Mouse (Mus musculus) forebrain, embryonic 14.5 days (tissue): ENCODE data around the gene 4930503B20Rik. TPM values are rescaled to one million over a fixed set of nuclear protein-coding genes. Genes with fewer than 3 reads are reported as not detected.

ENCODE experiments used
- ATAC-seq: fragments of 200-750 bp; cut with Nextera tagmentation; 2 replicates; pipeline ENCODE4 v1.8.0; 2017; ENCODE audit warnings: mild to moderate bottlenecking, moderate library complexity
- DNase-seq: peaks from one replicate; pipeline ENCODE4 v3.0.0-alpha.2; 2015; ENCODE audit warnings: low spot score
- H3K27ac ChIP-seq: fragments of 300-500 bp; sonication (generic); 2 replicates; pipeline ENCODE4 v1.5.1; 2014; ENCODE audit warnings: low read depth, mild to moderate bottlenecking, control low read depth, low read length, moderate library complexity
- H3K27me3 ChIP-seq: fragments of 300-500 bp; sonication (generic); replicated peaks from 2 replicates; pipeline ENCODE4 v1.6.1; 2014; ENCODE audit warnings: low read length, control low read depth, mixed read lengths; ENCODE audit not compliant: control insufficient read depth, insufficient read depth
- H3K36me3 ChIP-seq: fragments of 300-500 bp; sonication (generic); 2 replicates; pipeline ENCODE4 v1.6.1; 2014; ENCODE audit warnings: low read length, control low read depth; ENCODE audit not compliant: control insufficient read depth, insufficient read depth
- H3K4me1 ChIP-seq: fragments of 300-500 bp; sonication (generic); 2 replicates; pipeline ENCODE4 v1.6.1; 2014; ENCODE audit warnings: antibody characterized with exemption, low read length, control low read depth; ENCODE audit not compliant: control insufficient read depth, insufficient read depth
- H3K4me2 ChIP-seq: fragments of 300-500 bp; sonication (generic); 2 replicates; pipeline ENCODE4 v1.6.1; 2014; ENCODE audit warnings: mild to moderate bottlenecking, control low read depth, low read length
- H3K4me3 ChIP-seq: fragments of 300-500 bp; sonication (generic); 2 replicates; pipeline ENCODE4 v1.5.1; 2014; ENCODE audit warnings: low read depth, low read length, control low read depth
- H3K9ac ChIP-seq: fragments of 300-500 bp; sonication (generic); 2 replicates; pipeline ENCODE4 v1.6.1; 2014; ENCODE audit warnings: mild to moderate bottlenecking, low read length, control low read depth, moderate library complexity
- H3K9me3 ChIP-seq: fragments of 300-500 bp; sonication (generic); replicated peaks from 2 replicates; pipeline ENCODE4 v1.6.1; 2016; ENCODE audit warnings: low read length, control low read depth, mixed read lengths; ENCODE audit not compliant: control insufficient read depth
- WGBS: fragments of 180-500 bp; shearing (Covaris S2); extraction: QIAGEN DNeasy Blood & Tissue Kit; methylation state at CpG from one replicate; pipeline ENCODE4 v1.1.7; 2014; 5-methylcytosine and 5-hydroxymethylcytosine counted together
- polyA plus RNA-seq: library from polyadenylated mRNA; unstranded; fragments of >200 nt; fragmentation: Nextera tagmentation; extraction: Ambion mirVana; gene quantifications from 2 replicates; pipeline ENCODE4 v1.2.1, GENCODE M21; 2014

Gene 4930503B20Rik
- polyA plus RNA-seq, 1 experiment from 2014 or later, result not detected

DNA sequence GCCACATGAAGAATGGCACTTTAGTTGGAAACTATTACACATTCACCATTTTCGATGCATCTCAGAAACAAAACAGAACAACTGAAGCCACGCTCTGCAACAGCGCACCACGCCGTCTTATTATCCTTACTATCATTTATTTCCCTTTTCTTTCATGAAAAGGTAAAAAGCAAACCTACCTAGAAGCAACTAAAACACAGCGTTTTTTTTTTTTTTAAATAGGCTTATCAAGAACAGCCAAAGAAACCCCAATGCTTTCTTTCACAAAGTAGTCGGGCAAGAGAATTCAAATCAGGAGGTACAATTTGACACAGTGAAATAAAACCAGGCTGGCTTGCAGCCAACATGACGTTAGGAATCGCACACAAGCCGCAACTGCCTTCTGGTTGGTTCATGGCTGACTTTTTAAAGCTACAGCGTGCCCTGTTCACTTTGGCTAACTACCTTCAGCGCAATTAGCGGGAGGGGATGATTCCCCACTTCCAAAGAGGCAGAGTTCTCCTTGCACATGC, 31.1 kb upstream of the 4930503B20Rik start:
- WGBS, result 25% methylated on average over 13 of the region's 13 CpGs
- Histone ChIP-seq H3K36me3 (no peaks in the 10 kb centered on the region), H3K9ac (peak overlapping the region; percentile 0), H3K4me3 (peak overlapping the region; percentile 13; the same call in 1 of the 2 replicates), H3K27ac (no peak overlapping the region), H3K27me3 (no peaks in the 10 kb centered on the region), H3K9me3 (no peaks in the 10 kb centered on the region), H3K4me2 (peak overlapping the region; percentile 41), H3K4me1 (peaks cover 4% of the 10 kb centered on the region; the same call in 1 of the 2 replicates)
- DNase-seq (peak; percentile 91), ATAC-seq (peak; percentile 57)

DNA sequence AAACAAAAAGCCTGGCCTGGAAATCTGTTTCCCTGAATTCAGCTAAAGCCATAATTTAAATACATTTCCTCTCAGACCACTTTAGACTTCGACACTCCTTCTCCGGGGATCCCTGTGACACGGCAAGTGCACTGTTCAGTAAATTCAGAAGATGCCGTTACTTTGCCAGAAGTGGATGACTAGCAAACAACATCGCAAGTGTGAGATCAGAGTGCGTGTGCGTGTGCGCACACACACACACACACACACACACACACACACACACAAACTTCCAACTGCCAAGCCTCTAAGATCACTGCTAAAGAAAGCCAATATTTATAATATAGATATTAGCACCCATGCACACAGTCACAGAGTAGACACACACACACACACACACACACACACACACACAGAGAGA, 30.6 kb upstream of the 4930503B20Rik start:
- Histone ChIP-seq H3K4me1 (peaks cover 4% of the 10 kb centered on the region; the same call in 1 of the 2 replicates), H3K27ac (no peak overlapping the region), H3K27me3 (no peaks in the 10 kb centered on the region), H3K9ac (peak overlapping the region; percentile 0), H3K4me2 (peak overlapping the region; percentile 41), H3K9me3 (no peaks in the 10 kb centered on the region), H3K4me3 (peak overlapping the region; percentile 13; the same call in 1 of the 2 replicates), H3K36me3 (no peaks in the 10 kb centered on the region)
- peak; percentile 29 for DNase-seq
- peak; percentile 10; the same call in 1 of the 2 replicates for ATAC-seq
- WGBS, result 58% methylated on average over 8 of the region's 8 CpGs

DNA sequence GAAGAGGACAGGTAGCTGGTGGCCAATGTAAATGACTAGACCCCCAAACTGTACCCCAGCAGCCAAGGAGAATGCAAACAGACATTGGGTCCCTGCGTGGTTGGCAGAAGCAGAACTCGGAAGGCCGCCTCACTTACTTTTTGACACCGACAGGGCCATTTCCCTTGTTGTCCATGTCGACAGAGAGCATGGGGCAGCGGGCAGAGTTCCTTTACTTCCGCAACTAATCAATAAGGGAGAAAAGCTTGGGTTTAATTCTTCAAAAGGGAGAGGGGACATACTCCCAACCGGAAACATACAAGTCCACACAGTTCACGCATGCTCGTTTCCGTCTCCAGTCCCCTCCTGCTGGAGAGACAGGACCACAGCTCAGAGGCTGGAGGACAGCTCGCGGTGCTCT, 29.5 kb upstream of the 4930503B20Rik start:
- no peak for ATAC-seq
- WGBS, result 91% methylated on average over 13 of the region's 13 CpGs
- Histone ChIP-seq H3K4me2 (no peak overlapping the region), H3K27ac (no peak overlapping the region), H3K9me3 (no peaks in the 10 kb centered on the region), H3K4me1 (peaks cover 4% of the 10 kb centered on the region; the same call in 1 of the 2 replicates), H3K4me3 (no peak overlapping the region), H3K27me3 (no peaks in the 10 kb centered on the region), H3K36me3 (no peaks in the 10 kb centered on the region), H3K9ac (no peak overlapping the region)
- DNase-seq, result no peak

GRCm38 (mm10) chr3:146679646-146680045, 28.5 kb upstream of the 4930503B20Rik start:
- H3K4me3 ChIP-seq, result no peak overlapping the region
- WGBS, result 95% methylated on average over 16 of the region's 16 CpGs
- no peaks in the 10 kb centered on the region for H3K9me3 ChIP-seq

DNA sequence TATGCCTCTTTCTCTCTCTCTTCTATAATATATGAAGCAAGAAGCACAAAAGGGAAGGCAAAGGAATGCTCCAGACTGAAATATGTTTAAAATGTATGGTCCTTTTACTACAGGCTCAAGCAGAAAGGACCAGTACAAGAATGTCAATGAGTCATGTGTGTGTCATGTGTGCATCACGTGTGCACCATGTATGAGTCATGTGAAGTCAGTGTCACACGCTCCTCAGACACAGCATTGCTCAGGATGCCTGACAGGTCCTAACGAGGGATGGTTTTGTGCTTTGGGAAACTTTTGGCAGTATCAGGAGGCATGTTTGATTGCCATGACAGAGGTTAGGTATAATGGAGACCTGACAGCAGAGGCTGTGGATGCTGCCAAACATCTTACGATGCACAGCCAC, 25.1 kb upstream of the 4930503B20Rik start:
- WGBS, result 89% methylated on average over 4 of the region's 4 CpGs
- H3K4me1 ChIP-seq, result no peaks in the 10 kb centered on the region; the same call in 1 of the 2 replicates
- H3K36me3 ChIP-seq, result no peaks in the 10 kb centered on the region
- no peaks in the 10 kb centered on the region for H3K9me3 ChIP-seq
- DNase-seq, result no peak
- no peak for ATAC-seq
- no peaks in the 10 kb centered on the region for H3K27me3 ChIP-seq
- H3K9ac ChIP-seq, result no peak overlapping the region
- no peak overlapping the region for H3K27ac ChIP-seq
- H3K4me3 ChIP-seq, result no peak overlapping the region
- no peak overlapping the region for H3K4me2 ChIP-seq

More at GRCm38 (mm10) chr3:146679646-146680045, 28.5 kb upstream of the 4930503B20Rik start:
- ATAC-seq (no peak), DNase-seq (no peak)
- H3K4me1 ChIP-seq, result peaks cover under 1% of the 10 kb centered on the region; the same call in 1 of the 2 replicates
- no peaks in the 10 kb centered on the region for H3K36me3 ChIP-seq
- no peaks in the 10 kb centered on the region for H3K27me3 ChIP-seq
- H3K27ac ChIP-seq, result no peak overlapping the region
- H3K4me2 ChIP-seq, result no peak overlapping the region
- no peak overlapping the region for H3K9ac ChIP-seq

- H3K36me3 ChIP-seq, result no peaks in the 10 kb centered on the region
- H3K27me3 ChIP-seq, result no peaks in the 10 kb centered on the region
- H3K9ac ChIP-seq, result no peak overlapping the region
- H3K27ac ChIP-seq, result no peak overlapping the region
- H3K4me3 ChIP-seq, result no peak overlapping the region
- H3K4me1 ChIP-seq, result no peaks in the 10 kb centered on the region
- ATAC-seq (no peak), DNase-seq (no peak)
- H3K9me3 ChIP-seq, result no peaks in the 10 kb centered on the region
- WGBS, result 100% methylated on average over 1 of the region's 1 CpGs
- no peak overlapping the region for H3K4me2 ChIP-seq
Observed at GRCm38 (mm10) chr3:146675101-146675500, 24.0 kb upstream of the 4930503B20Rik start.

GRCm38 (mm10) chr3:146671121-146671520, 20.0 kb upstream of the 4930503B20Rik start:
- 78% methylated on average over 2 of the region's 2 CpGs for WGBS
- Histone ChIP-seq H3K4me3 (no peak overlapping the region), H3K36me3 (no peaks in the 10 kb centered on the region), H3K27me3 (no peaks in the 10 kb centered on the region), H3K4me2 (no peak overlapping the region), H3K4me1 (no peaks in the 10 kb centered on the region), H3K9ac (no peak overlapping the region), H3K9me3 (no peaks in the 10 kb centered on the region), H3K27ac (no peak overlapping the region)
- ATAC-seq (no peak), DNase-seq (no peak)

- Histone ChIP-seq H3K9ac (no peak overlapping the region), H3K4me1 (no peaks in the 10 kb centered on the region), H3K4me3 (no peak overlapping the region), H3K27me3 (no peaks in the 10 kb centered on the region), H3K9me3 (no peaks in the 10 kb centered on the region), H3K36me3 (no peaks in the 10 kb centered on the region), H3K4me2 (no peak overlapping the region), H3K27ac (no peak overlapping the region)
- 79% methylated on average over 7 of the region's 7 CpGs for WGBS
- DNase-seq, result no peak
- no peak for ATAC-seq
Observed at GRCm38 (mm10) chr3:146661907-146662306, 10.8 kb upstream of the 4930503B20Rik start.

DNA sequence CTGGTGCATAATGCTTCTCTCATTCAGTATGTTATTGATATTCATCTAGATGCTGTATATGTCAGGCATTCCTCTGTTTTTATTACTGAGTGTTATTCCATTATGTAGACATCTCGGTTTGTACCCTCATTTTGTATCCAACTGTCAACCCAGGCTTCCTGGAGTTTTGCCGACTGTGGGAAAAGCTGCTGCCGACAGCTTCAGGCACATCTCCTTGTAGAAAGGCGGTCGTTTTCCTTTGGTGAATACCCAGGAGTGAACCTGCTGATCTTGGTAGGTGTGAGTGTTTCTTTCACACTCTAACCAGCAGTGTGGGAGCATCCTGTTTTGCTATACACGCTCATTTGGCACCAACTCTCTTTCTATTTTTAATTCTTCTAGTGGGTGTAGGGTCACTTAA, 9.9 kb upstream of the 4930503B20Rik start:
- no peaks in the 10 kb centered on the region for H3K9me3 ChIP-seq
- 78% methylated on average over 6 of the region's 6 CpGs for WGBS
- no peak for DNase-seq
- H3K27me3 ChIP-seq, result no peaks in the 10 kb centered on the region
- H3K4me3 ChIP-seq, result no peak overlapping the region
- H3K4me2 ChIP-seq, result no peak overlapping the region
- no peak overlapping the region for H3K9ac ChIP-seq
- H3K4me1 ChIP-seq, result no peaks in the 10 kb centered on the region
- H3K27ac ChIP-seq, result no peak overlapping the region
- H3K36me3 ChIP-seq, result no peaks in the 10 kb centered on the region
- ATAC-seq, result no peak
